Mouse (Mus musculus): ENCODE data around the gene Gm10799. TPM values are rescaled to one million over a fixed set of nuclear protein-coding genes. Genes with fewer than 3 reads are reported as not detected.
"Not testable (repeated sequence)": the region's sequence is repeated elsewhere in the genome, so short reads cannot be mapped to it uniquely, and the experiment has no call there.

Gene Gm10799
- polyA plus RNA-seq (2014; fragmentation: Nextera tagmentation; extraction: Ambion mirVana), result not detected in 2 replicates

- H3K9ac ChIP-seq (ENCODE audit: low read depth, low read length); H3K27ac ChIP-seq (ENCODE audit: low read depth, low read length); H3K4me3 ChIP-seq (ENCODE audit: low read length); H3K9me3 ChIP-seq (ENCODE audit: control insufficient read depth, low read length); ATAC-seq (ENCODE audit: low FRiP score, low TSS enrichment); H3K27me3 ChIP-seq (ENCODE audit: control insufficient read depth, insufficient read depth, low read length); H3K4me2 ChIP-seq (replicated peaks; ENCODE audit: low read depth, low read length); H3K36me3 ChIP-seq (ENCODE audit: control insufficient read depth, insufficient read depth, low read length); H3K4me1 ChIP-seq (ENCODE audit: control insufficient read depth, insufficient read depth, low read length): not testable (repeated sequence)
- WGBS, result 84% methylated on average over 7 of the region's 7 CpGs
Measured at GRCm38 (mm10) chr2:104068450-104068849, at the start of gene Gm10799. Gene Gm10799 (minus strand): TSS chr2:104068550.

GRCm38 (mm10) chr2:104117173-104117572, 48.8 kb upstream of the Gm10799 start:
- not testable (repeated sequence) for H3K4me3 ChIP-seq (ENCODE audit: low read length); ATAC-seq (ENCODE audit: low FRiP score, low TSS enrichment)

GRCm38 (mm10) chr2:104114898-104115297, 46.5 kb upstream of the Gm10799 start:
- WGBS, result 97% methylated on average over 3 of the region's 3 CpGs
- H3K4me3 ChIP-seq (ENCODE audit: low read length), result no peak overlapping the region
- H3K36me3 ChIP-seq (ENCODE audit: control insufficient read depth, insufficient read depth, low read length), result no peaks in the 10 kb centered on the region
- H3K27ac ChIP-seq (ENCODE audit: low read depth, low read length), result no peak overlapping the region
- H3K27me3 ChIP-seq (ENCODE audit: control insufficient read depth, insufficient read depth, low read length), result no peaks in the 10 kb centered on the region
- no peak for ATAC-seq (ENCODE audit: low FRiP score, low TSS enrichment)
- H3K4me2 ChIP-seq (replicated peaks; ENCODE audit: low read depth, low read length), result no peak overlapping the region
- H3K9me3 ChIP-seq (ENCODE audit: control insufficient read depth, low read length), result no peaks in the 10 kb centered on the region
- H3K9ac ChIP-seq (ENCODE audit: low read depth, low read length), result no peak overlapping the region
- H3K4me1 ChIP-seq (ENCODE audit: control insufficient read depth, insufficient read depth, low read length), result no peaks in the 10 kb centered on the region

More at GRCm38 (mm10) chr2:104117173-104117572, 48.8 kb upstream of the Gm10799 start:
- H3K9me3 ChIP-seq (ENCODE audit: control insufficient read depth, low read length); H3K4me2 ChIP-seq (replicated peaks; ENCODE audit: low read depth, low read length); H3K4me1 ChIP-seq (ENCODE audit: control insufficient read depth, insufficient read depth, low read length); H3K27ac ChIP-seq (ENCODE audit: low read depth, low read length); H3K9ac ChIP-seq (ENCODE audit: low read depth, low read length); H3K36me3 ChIP-seq (ENCODE audit: control insufficient read depth, insufficient read depth, low read length); H3K27me3 ChIP-seq (ENCODE audit: control insufficient read depth, insufficient read depth, low read length): not testable (repeated sequence)

GRCm38 (mm10) chr2:104113563-104113962, 45.2 kb upstream of the Gm10799 start:
- not testable (repeated sequence) for H3K9me3 ChIP-seq (ENCODE audit: control insufficient read depth, low read length); H3K4me3 ChIP-seq (ENCODE audit: low read length); H3K4me1 ChIP-seq (ENCODE audit: control insufficient read depth, insufficient read depth, low read length); H3K36me3 ChIP-seq (ENCODE audit: control insufficient read depth, insufficient read depth, low read length); H3K27me3 ChIP-seq (ENCODE audit: control insufficient read depth, insufficient read depth, low read length); H3K9ac ChIP-seq (ENCODE audit: low read depth, low read length); ATAC-seq (ENCODE audit: low FRiP score, low TSS enrichment); H3K27ac ChIP-seq (ENCODE audit: low read depth, low read length); H3K4me2 ChIP-seq (replicated peaks; ENCODE audit: low read depth, low read length)

DNA sequence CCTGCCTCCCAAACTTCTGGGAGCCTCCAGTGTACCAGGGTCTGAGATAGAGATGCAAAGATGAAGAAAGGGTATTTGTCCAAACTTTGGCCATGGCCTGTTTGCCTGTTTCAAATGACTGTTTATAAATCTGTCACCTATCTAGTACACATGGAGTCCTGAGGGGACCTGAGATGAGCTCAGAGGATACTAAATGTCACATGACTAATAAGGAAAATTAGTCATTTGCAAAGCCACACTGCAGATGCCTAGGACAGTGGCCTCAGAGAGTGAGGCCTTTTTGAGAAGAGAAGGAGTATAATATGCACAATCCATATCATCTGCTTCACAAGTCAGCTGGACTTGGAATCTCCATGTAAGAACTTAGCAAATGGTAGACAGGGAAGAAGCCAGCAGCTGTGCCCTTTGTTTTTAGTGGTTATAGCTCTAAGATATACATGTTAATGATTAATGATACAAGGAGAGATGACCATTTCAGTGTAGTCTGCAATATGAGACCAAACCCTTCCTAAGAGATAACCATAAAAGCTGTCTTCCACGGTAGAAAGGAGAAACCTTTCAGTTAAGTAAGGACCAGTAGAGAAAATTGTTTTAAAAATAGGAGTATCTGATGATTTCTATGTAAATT, 42.9 kb upstream of the Gm10799 start:
- H3K4me1 ChIP-seq (ENCODE audit: control insufficient read depth, insufficient read depth, low read length); H3K9me3 ChIP-seq (ENCODE audit: control insufficient read depth, low read length); H3K4me3 ChIP-seq (ENCODE audit: low read length); H3K9ac ChIP-seq (ENCODE audit: low read depth, low read length); H3K27me3 ChIP-seq (ENCODE audit: control insufficient read depth, insufficient read depth, low read length); ATAC-seq (ENCODE audit: low FRiP score, low TSS enrichment); H3K36me3 ChIP-seq (ENCODE audit: control insufficient read depth, insufficient read depth, low read length); H3K4me2 ChIP-seq (replicated peaks; ENCODE audit: low read depth, low read length); H3K27ac ChIP-seq (ENCODE audit: low read depth, low read length): not testable (repeated sequence)
- no CpG with 5 or more reads among the region's 1 CpGs for WGBS

DNA sequence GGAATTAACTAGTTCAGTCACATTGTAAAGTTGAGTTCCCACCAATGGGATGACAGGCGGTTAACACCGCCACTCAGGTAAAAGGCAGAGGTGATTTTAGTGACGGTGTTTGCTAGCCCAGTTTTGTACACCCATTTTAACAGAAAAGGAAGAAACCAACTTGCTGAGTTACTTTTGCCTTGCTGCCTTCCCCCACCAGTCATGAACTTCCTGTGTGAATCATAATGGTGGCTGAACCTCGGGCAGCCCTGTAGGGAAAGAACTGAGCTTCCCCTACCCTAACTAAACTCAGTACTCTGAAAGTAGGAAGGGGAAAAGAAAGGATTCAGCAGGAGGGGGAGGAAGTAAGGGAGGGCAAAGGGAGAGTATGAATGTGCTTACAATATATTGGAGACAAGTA, 41.7 kb upstream of the Gm10799 start:
- no peak for ATAC-seq (ENCODE audit: low FRiP score, low TSS enrichment)
- H3K27ac ChIP-seq (ENCODE audit: low read depth, low read length), result no peak overlapping the region
- no peaks in the 10 kb centered on the region for H3K27me3 ChIP-seq (ENCODE audit: control insufficient read depth, insufficient read depth, low read length)
- H3K4me3 ChIP-seq (ENCODE audit: low read length), result no peak overlapping the region
- 74% methylated on average over 4 of the region's 4 CpGs for WGBS
- no peaks in the 10 kb centered on the region for H3K9me3 ChIP-seq (ENCODE audit: control insufficient read depth, low read length)
- H3K4me1 ChIP-seq (ENCODE audit: control insufficient read depth, insufficient read depth, low read length), result no peaks in the 10 kb centered on the region
- H3K9ac ChIP-seq (ENCODE audit: low read depth, low read length), result no peak overlapping the region
- no peak overlapping the region for H3K4me2 ChIP-seq (replicated peaks; ENCODE audit: low read depth, low read length)
- H3K36me3 ChIP-seq (ENCODE audit: control insufficient read depth, insufficient read depth, low read length), result no peaks in the 10 kb centered on the region

DNA sequence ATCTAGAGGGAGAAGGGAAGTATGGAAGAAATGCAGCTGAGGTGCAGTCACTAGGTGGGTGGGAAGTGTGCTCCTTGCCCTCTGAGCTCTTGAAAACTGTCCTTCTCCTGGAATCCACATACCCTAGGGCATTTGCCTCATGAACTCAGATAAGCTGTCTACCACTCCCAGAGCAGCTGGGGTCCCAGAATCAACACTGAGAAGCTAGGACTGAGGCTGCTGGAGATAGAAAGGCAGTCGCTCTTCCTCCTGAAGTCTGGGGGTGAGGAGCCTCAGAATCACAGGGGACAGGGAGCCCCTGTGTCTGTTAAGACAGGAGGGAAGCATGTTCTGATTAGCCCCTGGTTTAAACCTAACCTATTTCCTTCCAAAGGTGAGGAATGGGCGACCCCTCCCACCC, 41.2 kb upstream of the Gm10799 start:
- Histone ChIP-seq H3K9ac (ENCODE audit: low read depth, low read length) (no peak overlapping the region), H3K36me3 (ENCODE audit: control insufficient read depth, insufficient read depth, low read length) (no peaks in the 10 kb centered on the region), H3K4me2 (replicated peaks; ENCODE audit: low read depth, low read length) (no peak overlapping the region), H3K4me1 (ENCODE audit: control insufficient read depth, insufficient read depth, low read length) (no peaks in the 10 kb centered on the region), H3K27me3 (ENCODE audit: control insufficient read depth, insufficient read depth, low read length) (no peaks in the 10 kb centered on the region), H3K27ac (ENCODE audit: low read depth, low read length) (no peak overlapping the region), H3K9me3 (ENCODE audit: control insufficient read depth, low read length) (no peaks in the 10 kb centered on the region), H3K4me3 (ENCODE audit: low read length) (no peak overlapping the region)
- 60% methylated on average over 2 of the region's 2 CpGs for WGBS
- ATAC-seq (ENCODE audit: low FRiP score, low TSS enrichment), result no peak

GRCm38 (mm10) chr2:104109021-104109420, 40.7 kb upstream of the Gm10799 start:
- WGBS, result 89% methylated on average over 2 of the region's 2 CpGs
- not testable (repeated sequence) for H3K4me2 ChIP-seq (replicated peaks; ENCODE audit: low read depth, low read length); H3K9ac ChIP-seq (ENCODE audit: low read depth, low read length); H3K36me3 ChIP-seq (ENCODE audit: control insufficient read depth, insufficient read depth, low read length); H3K9me3 ChIP-seq (ENCODE audit: control insufficient read depth, low read length); ATAC-seq (ENCODE audit: low FRiP score, low TSS enrichment); H3K4me3 ChIP-seq (ENCODE audit: low read length); H3K27me3 ChIP-seq (ENCODE audit: control insufficient read depth, insufficient read depth, low read length); H3K4me1 ChIP-seq (ENCODE audit: control insufficient read depth, insufficient read depth, low read length); H3K27ac ChIP-seq (ENCODE audit: low read depth, low read length)

DNA sequence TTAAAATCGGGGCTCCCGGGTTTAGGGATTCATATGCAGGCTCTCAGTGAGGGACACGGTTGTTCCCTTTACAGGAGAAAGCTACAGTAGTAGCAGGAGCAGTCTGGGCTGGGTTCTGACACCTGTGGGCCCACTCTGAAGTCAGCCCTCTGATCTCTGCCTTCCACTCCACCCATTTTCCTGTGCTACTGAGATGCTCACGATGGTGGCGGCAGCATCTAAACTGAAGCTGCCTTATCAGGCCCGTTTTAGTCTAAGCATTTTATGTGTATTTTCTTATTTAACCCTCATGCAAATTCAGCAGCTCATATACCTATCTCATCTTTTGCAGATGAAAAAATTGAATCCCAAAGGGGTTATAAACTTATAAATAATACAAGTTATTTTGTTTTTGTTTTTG, 36.5 kb upstream of the Gm10799 start:
- WGBS, result 80% methylated on average over 6 of the region's 6 CpGs
- no peak overlapping the region for H3K9ac ChIP-seq (ENCODE audit: low read depth, low read length)
- H3K4me2 ChIP-seq (replicated peaks; ENCODE audit: low read depth, low read length), result no peak overlapping the region
- no peaks in the 10 kb centered on the region for H3K4me1 ChIP-seq (ENCODE audit: control insufficient read depth, insufficient read depth, low read length)
- no peak for ATAC-seq (ENCODE audit: low FRiP score, low TSS enrichment)
- no peaks in the 10 kb centered on the region for H3K27me3 ChIP-seq (ENCODE audit: control insufficient read depth, insufficient read depth, low read length)
- no peak overlapping the region for H3K27ac ChIP-seq (ENCODE audit: low read depth, low read length)
- H3K4me3 ChIP-seq (ENCODE audit: low read length), result no peak overlapping the region
- H3K36me3 ChIP-seq (ENCODE audit: control insufficient read depth, insufficient read depth, low read length), result no peaks in the 10 kb centered on the region
- no peaks in the 10 kb centered on the region for H3K9me3 ChIP-seq (ENCODE audit: control insufficient read depth, low read length)
